Mouse (Mus musculus) left cerebral cortex, adult 2 months (tissue): ENCODE measurements around the gene Pacrg. TPM values are rescaled to one million over a fixed set of nuclear protein-coding genes. Genes with fewer than 3 reads are reported as not detected.

Source experiments
- DNase-seq, 2 experiments: peaks; one replicate each; pipeline ENCODE4 v3.0.0; 2021 to 2022; ENCODE audit warnings: low spot score in 2 of 2, mixed read lengths in 1 of 2; ENCODE audit errors: extremely low spot score in 1 of 2
- H3K27ac ChIP-seq: fragments of 200-600 bp; 2 replicates; pipeline ENCODE4 v1.8.1; 2022
- H3K4me3 ChIP-seq: fragments of 200-600 bp; 2 replicates; pipeline ENCODE4 v1.8.1; 2022
- CTCF ChIP-seq: fragments of 200-600 bp; IDR thresholded peaks from 2 replicates; pipeline ENCODE4 v1.8.1; 2022; ENCODE audit warnings: antibody characterized with exemption, mild to moderate bottlenecking, moderate library complexity
- intact Hi-C: fragments of 180-260 bp; cut with DNase I; formaldehyde crosslinking; loops from one replicate; pipeline ENCODE4 v1.15.1; 2025
- total RNA-seq, 2 experiments: library from RNA; stranded (reverse); gene quantifications; 2 replicates each; pipeline ENCODE4 v1.2.3; 2021

Pacrg gene
- total RNA-seq, 2 experiments from 2014 or later = 15.2 to 19.8 TPM

- intact Hi-C loops = no loop called here
- TF ChIP-seq CTCF = no peak
- Histone ChIP-seq H3K4me3 (no peak overlapping the region), H3K27ac (no peak overlapping the region)
- no peak for DNase-seq
These were observed 280.1 kb downstream of the Pacrg start for GRCm38 (mm10) chr17:10560053-10560452.

GRCm38 (mm10) chr17:10558671-10559070 is 281.4 kb downstream of the Pacrg start:
- Histone ChIP-seq H3K4me3 (no peak overlapping the region), H3K27ac (no peak overlapping the region)
- TF ChIP-seq CTCF = no peak
- no peak for DNase-seq
- intact Hi-C loops = no loop called here

- Histone ChIP-seq H3K27ac (no peak overlapping the region), H3K4me3 (no peak overlapping the region)
- intact Hi-C loops = no loop called here
- TF ChIP-seq CTCF = no peak
- no peak for DNase-seq
These were observed 287.6 kb downstream of the Pacrg start for GRCm38 (mm10) chr17:10552295-10553056.

GRCm38 (mm10) chr17:10550781-10551520 is 289.2 kb downstream of the Pacrg start:
- Histone ChIP-seq H3K27ac (no peak overlapping the region), H3K4me3 (no peak overlapping the region)
- peak in 1 of 2 experiments; percentile 16 for DNase-seq
- intact Hi-C loops = no loop called here
- TF ChIP-seq CTCF = no peak

- H3K4me3 ChIP-seq = no peak overlapping the region
- H3K27ac ChIP-seq = no peak overlapping the region
- intact Hi-C loops = no loop called here
- DNase-seq = no peak
- TF ChIP-seq CTCF = no peak
These were observed 290.3 kb downstream of the Pacrg start for GRCm38 (mm10) chr17:10549825-10550224.

- TF ChIP-seq CTCF = no peak
- Histone ChIP-seq H3K4me3 (no peak overlapping the region), H3K27ac (no peak overlapping the region)
- intact Hi-C loops = no loop called here
- no peak for DNase-seq
These were observed 291.1 kb downstream of the Pacrg start for GRCm38 (mm10) chr17:10548969-10549368.

- H3K27ac ChIP-seq = no peak overlapping the region
- no peak overlapping the region for H3K4me3 ChIP-seq
- DNase-seq = no peak
- no peak for TF ChIP-seq CTCF
- intact Hi-C loops = no loop called here
These were observed 299.3 kb downstream of the Pacrg start for GRCm38 (mm10) chr17:10540772-10541171.

GRCm38 (mm10) chr17:10534206-10534605 is 305.9 kb downstream of the Pacrg start:
- Histone ChIP-seq H3K4me3 (no peak overlapping the region), H3K27ac (no peak overlapping the region)
- intact Hi-C loops = loop anchor here (10.0 kb wide), 1 partner anchor 531 kb away; no protein-coding TSS in a partner anchor
- TF ChIP-seq CTCF = no peak
- no peak for DNase-seq

- no peak overlapping the region for H3K4me3 ChIP-seq
- DNase-seq = no peak
- H3K27ac ChIP-seq = no peak overlapping the region
- intact Hi-C loops = loop anchor here (10.0 kb wide), 1 partner anchor 531 kb away; no protein-coding TSS in a partner anchor
- TF ChIP-seq CTCF = no peak
These were observed 306.6 kb downstream of the Pacrg start for GRCm38 (mm10) chr17:10533461-10533860.

- intact Hi-C loops = loop anchor here (10.0 kb wide), 1 partner anchor 534 kb away; no protein-coding TSS in a partner anchor
- peak; percentile 34; the same call in 1 of the 2 replicates for TF ChIP-seq CTCF
These were observed 309.1 kb downstream of the Pacrg start for GRCm38 (mm10) chr17:10531024-10531423.

GRCm38 (mm10) chr17:10529329-10529955 is 310.7 kb downstream of the Pacrg start:
- no peak for DNase-seq
- Histone ChIP-seq H3K27ac (peak overlapping the region; percentile 15; the same call in 1 of the 2 replicates), H3K4me3 (no peak overlapping the region)
- peak; percentile 15; the same call in 1 of the 2 replicates for TF ChIP-seq CTCF
- intact Hi-C loops = no loop called here

More at GRCm38 (mm10) chr17:10531024-10531423, 309.1 kb downstream of the Pacrg start:
- no peak overlapping the region for H3K4me3 ChIP-seq
- DNase-seq = peak in 1 of 2 experiments; percentile 28
- H3K27ac ChIP-seq = no peak overlapping the region

GRCm38 (mm10) chr17:10521282-10521681 is 318.8 kb downstream of the Pacrg start:
- no peak overlapping the region for H3K27ac ChIP-seq
- intact Hi-C loops = no loop called here
- no peak for DNase-seq
- TF ChIP-seq CTCF = no peak
- no peak overlapping the region for H3K4me3 ChIP-seq
